Mouse (Mus musculus): ENCODE measurements at regions not wholly inside any gene's neighbourhood (a gene's known extent, or its start where the extent isn't known, plus 50 kb on each side); places are given as distances from the start of the nearest gene placed in this dataset.
"Not testable (repeated sequence)": the region's sequence is repeated elsewhere in the genome, so short reads cannot be mapped to it uniquely, and the experiment has no call there.

DNA sequence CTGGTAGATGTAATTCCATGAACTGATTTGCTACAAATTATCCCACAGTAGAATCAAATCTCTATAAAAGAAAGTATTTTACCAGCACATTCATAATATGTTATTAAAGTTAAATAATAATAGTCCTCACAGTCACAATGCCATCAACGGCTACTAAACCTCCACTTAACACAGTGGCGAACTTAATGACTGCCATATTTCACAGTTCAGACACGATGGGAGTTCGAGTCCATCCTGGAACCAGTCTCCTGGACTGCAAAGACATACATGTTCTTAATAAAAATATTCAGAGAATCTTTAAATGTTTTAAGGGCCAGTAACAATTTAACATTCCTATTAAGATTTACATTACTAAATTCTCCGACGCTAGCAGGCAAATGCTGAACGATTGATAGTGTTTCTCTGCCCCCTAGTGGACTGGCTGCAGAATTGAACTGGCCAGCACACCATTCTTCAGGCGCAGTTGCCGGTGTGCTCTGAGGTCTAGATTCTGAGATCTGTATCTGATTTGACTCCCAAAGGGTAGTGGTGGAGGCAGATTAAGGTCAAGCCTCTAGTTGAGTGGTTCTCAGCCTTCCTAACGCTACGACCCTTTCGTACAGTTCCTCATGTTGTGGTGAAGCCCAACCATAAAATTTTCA is 182.3 kb downstream of the Csl start:
- DNase-seq (ENCODE audit: extremely low spot score, low spot score): no peak

GRCm38 (mm10) chr10:99578366-99578765 is 181.1 kb downstream of the Csl start:
- DNase-seq (ENCODE audit: extremely low spot score, low spot score): no peak

- no peak for DNase-seq (ENCODE audit: extremely low spot score, low spot score)
These were observed 179.3 kb downstream of the Csl start for GRCm38 (mm10) chr10:99580191-99580590.

- no peak for DNase-seq (ENCODE audit: extremely low spot score, low spot score)
These were observed 178.4 kb downstream of the Csl start for GRCm38 (mm10) chr10:99581074-99581473.

DNA sequence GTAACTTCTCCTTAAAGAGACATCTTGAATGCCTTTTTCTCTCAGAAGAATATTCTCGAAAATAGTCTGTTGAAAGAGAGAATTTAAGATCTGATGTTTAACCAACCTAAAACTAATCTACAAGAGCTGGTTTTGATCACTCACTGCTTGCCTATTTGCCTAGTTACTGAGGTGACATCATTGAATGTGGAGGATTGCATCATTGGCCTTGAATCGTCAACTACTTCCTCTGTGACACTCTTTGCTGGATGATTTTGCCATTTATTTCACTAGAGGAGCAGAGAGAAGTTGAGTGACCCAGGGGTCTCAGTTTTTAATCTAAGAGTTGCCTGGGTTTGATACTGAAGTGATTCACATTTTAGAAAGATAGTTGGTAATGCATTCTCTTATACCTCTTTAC is 174.6 kb downstream of the Csl start:
- no peak for DNase-seq (ENCODE audit: extremely low spot score, low spot score)

GRCm38 (mm10) chr10:99592220-99592619 is 167.2 kb downstream of the Csl start:
- no peak for DNase-seq (ENCODE audit: extremely low spot score, low spot score)

- DNase-seq (ENCODE audit: extremely low spot score, low spot score): no peak
These were observed 163.8 kb downstream of the Csl start for GRCm38 (mm10) chr10:99595659-99596058.

- not testable (repeated sequence) for DNase-seq (ENCODE audit: extremely low spot score, low spot score)
These were observed 160.0 kb downstream of the Csl start for GRCm38 (mm10) chr10:99599142-99600120.

DNA sequence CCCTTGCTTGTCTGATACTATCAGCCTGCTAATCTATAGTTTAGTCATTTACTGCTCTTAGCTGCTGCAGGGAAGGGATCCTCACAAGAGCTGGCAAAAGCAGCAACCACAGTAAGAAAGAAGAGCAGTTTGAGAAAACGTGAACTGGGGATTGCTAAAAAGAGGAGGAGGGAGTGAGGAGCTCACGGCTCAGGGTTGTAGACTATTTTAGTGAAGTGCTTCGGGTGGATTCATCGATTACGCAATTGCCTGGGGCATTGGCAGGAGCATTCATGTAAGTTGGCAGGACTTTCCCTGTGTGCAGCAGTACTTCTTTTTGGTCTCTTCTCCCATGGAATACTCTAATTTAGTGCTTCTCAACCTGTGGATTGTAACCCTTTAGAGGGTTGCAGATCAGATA is 157.1 kb downstream of the Csl start:
- no peak for DNase-seq (ENCODE audit: extremely low spot score, low spot score)

DNA sequence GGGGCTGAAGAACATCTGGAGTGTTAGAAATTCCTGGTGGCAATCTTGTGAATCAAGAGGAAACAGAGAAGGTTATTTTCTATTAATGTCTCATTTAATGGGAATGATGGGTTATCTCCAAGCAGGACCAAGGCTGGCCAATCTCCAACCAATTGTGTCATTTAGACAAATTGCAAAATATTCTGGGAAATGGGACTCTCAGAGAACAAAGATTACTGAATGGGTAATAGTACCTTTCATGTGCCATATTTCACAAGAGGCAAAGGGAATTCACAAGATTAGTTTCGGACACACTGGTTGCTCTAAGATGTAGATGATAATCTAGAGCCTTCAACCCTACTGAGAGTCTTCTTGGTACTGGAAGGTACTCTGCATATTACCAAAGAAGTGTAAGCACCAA is 155.3 kb downstream of the Csl start:
- DNase-seq (ENCODE audit: extremely low spot score, low spot score): no peak

GRCm38 (mm10) chr10:99608477-99608876 is 151.0 kb downstream of the Csl start:
- no peak for DNase-seq (ENCODE audit: extremely low spot score, low spot score)

- DNase-seq (ENCODE audit: extremely low spot score, low spot score): no peak
These were observed 150.0 kb downstream of the Csl start for GRCm38 (mm10) chr10:99609420-99609819.

DNA sequence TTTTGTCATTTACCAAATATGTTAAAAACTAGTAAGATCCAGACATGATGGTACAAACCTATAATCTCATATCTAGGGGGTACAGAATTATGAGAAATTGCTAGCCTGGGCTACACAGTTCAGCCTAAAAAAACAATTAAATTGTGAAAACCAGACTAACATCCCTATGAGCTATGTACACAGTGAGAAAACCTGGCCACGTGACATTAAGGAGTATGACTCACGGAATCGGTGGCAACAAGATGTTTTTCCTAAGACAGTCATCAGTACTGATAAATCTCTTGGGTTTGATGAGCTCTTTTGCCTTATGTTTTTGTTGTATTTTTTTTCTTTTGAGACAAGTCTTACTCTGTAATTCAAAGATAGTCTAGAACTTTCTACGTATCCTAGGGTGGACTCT is 148.6 kb downstream of the Csl start:
- DNase-seq (ENCODE audit: extremely low spot score, low spot score): no peak

- no peak for DNase-seq (ENCODE audit: extremely low spot score, low spot score)
These were observed 144.8 kb downstream of the Csl start for GRCm38 (mm10) chr10:99614392-99615249.

GRCm38 (mm10) chr10:99615371-99615770 is 144.1 kb downstream of the Csl start:
- no peak for DNase-seq (ENCODE audit: extremely low spot score, low spot score)

DNA sequence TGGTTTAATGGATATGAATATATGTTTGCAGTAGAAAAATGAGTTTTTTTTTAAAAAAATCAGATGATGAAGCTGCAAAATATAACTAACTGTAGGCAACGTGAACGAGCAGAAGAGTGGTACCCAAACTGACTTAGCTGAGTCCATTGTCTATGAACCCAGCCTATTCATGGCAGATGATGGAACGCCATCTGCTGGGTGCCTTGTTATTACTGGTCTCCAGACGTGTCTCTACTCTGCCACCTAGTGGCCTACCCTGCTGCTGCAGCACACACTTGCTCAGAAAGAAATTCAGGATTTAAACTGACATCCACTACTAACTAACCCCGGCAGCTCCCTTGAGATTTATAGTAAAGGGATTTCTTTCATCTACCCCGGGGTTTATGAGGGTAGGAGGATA is 143.7 kb downstream of the Csl start:
- peak; percentile 86 for DNase-seq (ENCODE audit: extremely low spot score, low spot score)

DNA sequence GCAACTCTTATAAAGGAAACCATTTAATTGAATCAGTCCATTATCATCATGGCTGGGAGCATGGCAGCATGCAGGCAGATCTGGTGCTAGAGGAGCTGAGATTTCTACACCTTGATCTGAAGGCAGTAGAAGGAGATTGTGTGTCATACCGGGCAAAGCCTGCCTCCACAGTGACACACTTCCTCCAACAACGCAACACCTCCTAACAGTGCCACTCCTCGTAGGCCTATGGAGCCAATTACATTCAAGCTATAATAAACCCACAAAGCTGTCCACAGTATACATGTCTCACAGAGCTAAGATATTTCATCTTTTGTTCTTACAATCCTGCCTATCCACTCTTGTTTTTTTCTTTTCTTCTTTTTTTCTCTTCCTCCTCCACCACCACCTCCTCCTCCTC is 141.8 kb downstream of the Csl start:
- no peak for DNase-seq (ENCODE audit: extremely low spot score, low spot score)

DNA sequence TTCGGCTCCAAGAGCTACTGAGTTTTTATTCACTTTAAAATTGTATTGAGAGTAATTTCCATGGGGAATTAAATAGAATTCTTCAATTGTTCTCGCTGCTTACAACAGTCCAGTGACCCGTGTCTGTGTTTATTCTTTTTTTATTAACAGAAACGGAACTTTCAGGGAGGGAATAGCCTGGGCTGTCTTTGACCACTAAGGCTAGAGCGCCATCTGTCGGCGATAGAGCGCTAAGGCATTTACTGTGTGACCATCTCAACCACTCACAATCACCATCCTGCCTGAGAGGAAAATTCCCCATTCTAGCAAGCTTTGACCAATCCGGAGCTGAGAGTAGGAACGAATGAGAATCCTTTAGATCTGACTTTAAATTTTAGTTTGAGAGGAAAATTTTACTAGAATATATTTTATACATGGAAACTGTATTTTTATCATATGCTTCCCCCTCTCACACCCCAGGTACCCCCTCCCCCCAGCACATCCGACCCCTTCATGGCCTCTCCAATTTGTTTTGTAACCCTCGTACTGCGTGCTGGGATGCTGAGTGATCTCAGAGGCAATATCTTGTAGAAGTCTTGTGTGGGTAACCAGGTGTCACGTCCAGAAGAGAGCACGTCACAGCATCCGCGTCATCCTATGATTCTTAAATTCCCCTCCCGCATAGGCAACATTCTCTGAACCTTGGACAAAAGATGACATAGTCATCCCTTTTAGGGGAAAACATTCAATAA is 139.9 kb downstream of the Csl start:
- DNase-seq (ENCODE audit: extremely low spot score, low spot score): peak; percentile 80

GRCm38 (mm10) chr10:99620489-99620888 is 139.0 kb downstream of the Csl start:
- no peak for DNase-seq (ENCODE audit: extremely low spot score, low spot score)

DNA sequence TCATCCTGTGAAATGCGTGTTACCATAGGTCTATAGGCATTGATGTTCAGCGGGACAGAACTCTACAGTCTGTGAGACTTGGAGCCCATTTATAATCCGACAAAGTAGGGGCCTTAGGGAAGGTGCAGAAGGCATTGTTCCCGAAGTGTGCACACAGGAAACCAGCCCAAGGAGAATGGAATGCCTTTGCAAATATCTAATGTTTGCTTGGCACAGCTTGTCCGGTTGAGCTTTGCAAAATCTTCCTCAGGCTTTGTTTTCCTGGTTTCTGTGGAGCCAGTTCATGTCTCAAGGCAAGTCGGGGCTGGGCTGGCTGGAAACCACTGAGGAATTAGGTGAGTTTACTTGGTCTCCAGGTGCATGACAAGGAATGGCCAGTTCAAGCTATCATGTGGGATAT is 132.1 kb downstream of the Csl start:
- no peak for DNase-seq (ENCODE audit: extremely low spot score, low spot score)
